Mouse (Mus musculus): Measurements from ENCODE around the gene Lrrtm3.

Lrrtm3 gene

GRCm38 (mm10) chr10:64041892-64042291, 48.2 kb downstream of the Lrrtm3 start:
- DNase-seq (ENCODE audit: low read depth, low spot score): no peak

- DNase-seq (ENCODE audit: low read depth, low spot score): no peak
Measured at GRCm38 (mm10) chr10:64041218-64041617, 48.9 kb downstream of the Lrrtm3 start.

GRCm38 (mm10) chr10:64039760-64040535, 50.1 kb downstream of the Lrrtm3 start:
- DNase-seq (ENCODE audit: low read depth, low spot score): no peak

DNA sequence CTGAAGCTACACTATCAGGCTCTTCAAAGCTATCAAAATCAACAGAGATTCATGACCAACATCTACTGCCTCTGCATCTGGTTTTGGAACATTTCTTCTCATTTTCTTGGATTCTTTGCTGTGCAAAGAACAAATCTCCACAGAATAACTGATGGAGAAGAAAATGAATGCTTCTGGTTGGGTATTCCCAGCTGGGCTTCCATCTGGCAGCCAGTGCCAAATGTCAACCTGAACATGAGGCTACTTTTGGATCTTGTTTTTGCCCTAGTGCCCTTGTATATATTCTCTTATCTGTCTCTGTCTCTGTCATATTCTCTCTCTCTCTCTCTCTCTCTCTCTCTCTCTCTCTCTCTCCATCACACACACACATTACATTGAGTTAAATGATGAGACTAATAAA, 59.2 kb downstream of the Lrrtm3 start:
- DNase-seq (ENCODE audit: low read depth, low spot score): no peak

GRCm38 (mm10) chr10:64023340-64023739, 66.7 kb downstream of the Lrrtm3 start:
- DNase-seq (ENCODE audit: low read depth, low spot score): no peak

DNA sequence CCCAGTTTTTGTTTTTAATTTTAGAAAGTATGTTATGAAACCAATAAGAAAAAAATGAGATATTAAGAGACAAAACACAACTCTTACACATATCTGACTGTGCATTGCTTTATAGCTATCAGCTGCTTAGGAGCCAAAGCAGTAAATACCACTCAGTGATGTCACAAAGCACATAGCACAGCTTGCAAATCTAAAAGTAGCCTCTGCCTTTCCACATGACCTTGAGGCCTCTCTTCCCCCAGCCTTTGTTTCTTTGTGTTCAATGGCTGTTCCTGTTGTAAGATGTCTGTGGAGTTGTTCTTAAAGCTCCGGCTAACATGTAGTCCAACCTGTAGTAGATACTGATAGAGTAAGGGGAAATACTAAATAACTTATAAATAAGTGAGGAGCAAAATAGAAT, 69.7 kb downstream of the Lrrtm3 start:
- no peak for DNase-seq (ENCODE audit: low read depth, low spot score)

GRCm38 (mm10) chr10:64001996-64002395, 88.1 kb downstream of the Lrrtm3 start:
- DNase-seq (ENCODE audit: low read depth, low spot score): no peak

DNA sequence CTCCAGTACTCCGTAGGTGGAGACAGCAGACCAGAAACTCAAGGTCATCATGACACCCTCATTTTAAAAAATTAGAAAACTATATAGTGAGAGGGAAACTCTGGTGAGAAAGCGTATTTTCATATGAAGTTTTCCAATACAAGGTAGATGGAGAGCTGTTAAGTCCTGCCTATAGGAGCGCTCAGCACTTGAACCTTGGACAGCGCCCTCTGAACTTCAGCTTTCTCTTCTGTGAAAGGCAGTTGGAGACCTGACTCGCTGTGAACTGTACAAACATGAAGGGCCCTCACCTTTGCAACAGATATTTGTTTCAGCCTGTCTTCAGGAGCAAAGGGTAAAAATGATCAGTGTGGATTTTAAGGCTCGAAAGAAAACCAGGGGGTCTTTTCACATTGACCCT, 88.5 kb downstream of the Lrrtm3 start:
- peak; percentile 3 for DNase-seq (ENCODE audit: low read depth, low spot score)

DNA sequence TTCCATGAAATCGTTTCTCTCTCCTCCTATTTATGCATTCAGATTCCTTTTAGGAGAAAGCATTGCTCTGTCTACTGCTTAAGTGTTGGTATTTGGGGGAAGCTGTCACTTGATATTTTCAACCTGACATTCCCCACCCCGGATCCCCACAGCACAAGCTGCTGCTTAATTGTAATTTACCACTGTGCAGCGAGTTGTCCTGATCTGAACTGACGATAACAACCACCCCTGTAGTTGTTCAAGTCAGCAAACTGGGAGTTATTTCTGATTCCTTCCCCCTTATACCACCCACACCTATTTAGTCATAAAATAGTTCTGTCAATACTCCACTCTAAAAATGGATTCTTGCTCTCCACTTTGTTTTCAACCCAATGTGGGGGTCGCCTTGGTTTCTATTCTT, 95.8 kb downstream of the Lrrtm3 start:
- DNase-seq (ENCODE audit: low read depth, low spot score): no peak

- DNase-seq (ENCODE audit: low read depth, low spot score): no peak
Measured at GRCm38 (mm10) chr10:63985576-63985975, 104.5 kb downstream of the Lrrtm3 start.

- DNase-seq (ENCODE audit: low read depth, low spot score): no peak
Measured at GRCm38 (mm10) chr10:63979410-63979809, 110.7 kb downstream of the Lrrtm3 start.

- no peak for DNase-seq (ENCODE audit: low read depth, low spot score)
Measured at GRCm38 (mm10) chr10:63978969-63979368, 111.1 kb downstream of the Lrrtm3 start.

DNA sequence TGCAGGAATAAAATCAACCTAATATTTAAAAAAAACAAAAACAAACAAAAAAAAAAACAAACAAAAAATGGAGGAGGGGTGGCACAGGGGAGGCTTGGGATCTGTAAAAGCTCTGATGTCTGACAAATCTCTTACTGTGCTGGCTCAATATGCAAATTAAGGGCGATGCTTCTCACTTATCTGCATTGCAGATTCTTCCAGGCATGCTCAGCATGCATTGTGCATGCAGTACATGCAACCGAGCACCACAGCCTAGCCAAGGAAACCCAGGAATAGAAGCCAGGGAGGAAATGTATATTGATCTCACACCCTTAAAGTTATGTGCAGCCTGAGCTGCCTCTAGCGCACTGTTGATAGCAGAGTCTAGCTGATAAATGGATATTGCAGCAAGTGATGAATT, 111.5 kb downstream of the Lrrtm3 start:
- DNase-seq (ENCODE audit: low read depth, low spot score): no peak

DNA sequence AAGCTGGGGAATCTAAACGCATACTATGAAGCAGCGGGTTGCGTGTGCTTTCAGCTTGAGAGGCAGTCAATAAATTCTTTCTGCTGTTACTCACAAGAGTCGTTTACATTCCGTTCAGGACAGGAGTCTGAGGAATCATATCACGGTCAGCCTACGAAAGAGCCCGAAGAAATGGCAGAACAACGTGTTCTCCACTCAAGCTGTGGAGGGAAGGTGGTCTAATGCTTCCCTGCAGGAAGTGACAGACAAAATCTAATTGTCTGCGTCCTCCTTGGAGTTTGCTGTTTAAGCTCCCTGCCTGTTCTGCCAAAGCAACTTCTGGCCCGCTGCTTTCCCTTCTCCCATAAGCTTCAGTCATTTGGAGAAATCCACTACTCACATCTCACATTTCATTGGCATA, 112.0 kb downstream of the Lrrtm3 start:
- DNase-seq (ENCODE audit: low read depth, low spot score): no peak

DNA sequence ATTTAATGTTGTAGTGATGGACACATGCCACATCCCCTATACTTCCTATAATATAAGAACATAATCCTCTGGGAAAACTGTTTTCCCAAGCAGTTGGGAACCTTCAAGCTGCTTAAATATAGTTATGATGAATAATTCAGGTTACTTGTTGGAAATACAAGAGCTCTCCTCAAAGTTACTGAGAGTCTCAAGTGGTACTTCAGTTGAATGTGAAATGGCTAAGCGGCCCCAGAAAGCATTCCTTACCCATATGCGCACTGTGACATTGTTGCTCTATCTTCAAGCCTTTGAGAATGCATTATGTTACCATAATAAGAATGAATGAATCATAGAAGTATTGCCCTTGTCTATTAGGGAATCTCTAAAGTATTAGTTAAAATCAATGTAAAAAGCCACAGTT, 117.8 kb downstream of the Lrrtm3 start:
- no peak for DNase-seq (ENCODE audit: low read depth, low spot score)

GRCm38 (mm10) chr10:63954308-63954930, 135.7 kb downstream of the Lrrtm3 start:
- DNase-seq (ENCODE audit: low read depth, low spot score): no peak

GRCm38 (mm10) chr10:63951481-63951880, 138.6 kb downstream of the Lrrtm3 start:
- DNase-seq (ENCODE audit: low read depth, low spot score): no peak

DNA sequence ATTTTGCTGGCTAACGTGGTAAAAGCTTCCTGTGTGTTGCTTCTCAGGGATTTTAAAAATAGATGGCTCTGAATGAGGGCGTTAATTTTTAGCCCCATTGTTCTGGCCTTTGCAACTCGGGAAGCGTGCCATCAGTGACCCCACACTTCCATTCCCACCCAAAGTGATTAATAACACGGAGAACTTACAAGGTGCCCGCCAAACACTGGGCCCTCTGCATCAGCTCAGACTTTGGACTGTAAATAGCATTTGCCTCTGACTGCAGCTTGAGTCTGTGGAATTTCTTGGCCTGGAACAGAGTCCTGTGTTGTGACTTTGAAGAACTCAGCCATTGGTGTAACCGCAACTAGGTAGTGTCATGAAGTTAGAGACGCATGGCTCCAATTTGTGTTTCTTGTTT, 139.2 kb downstream of the Lrrtm3 start:
- DNase-seq (ENCODE audit: low read depth, low spot score): no peak

DNA sequence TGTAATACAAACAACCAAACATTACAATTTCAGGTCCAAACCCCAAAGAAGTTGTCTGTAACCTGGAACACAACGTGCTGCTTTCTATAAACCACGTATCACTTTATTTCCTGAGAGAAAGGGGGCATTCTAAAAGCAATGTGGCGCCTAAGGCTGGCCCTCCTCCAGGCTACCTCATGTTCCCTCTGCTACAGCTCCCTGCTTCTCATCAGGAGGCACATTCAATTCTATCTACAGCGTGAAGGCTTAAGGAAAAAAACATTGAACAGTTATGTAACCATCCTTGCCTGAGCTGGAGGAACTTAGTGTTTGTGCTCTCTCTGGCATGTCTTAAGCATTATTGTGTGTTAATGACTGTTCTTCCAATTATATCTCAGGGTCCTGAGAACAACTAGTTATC, 142.8 kb downstream of the Lrrtm3 start:
- DNase-seq (ENCODE audit: low read depth, low spot score): no peak

DNA sequence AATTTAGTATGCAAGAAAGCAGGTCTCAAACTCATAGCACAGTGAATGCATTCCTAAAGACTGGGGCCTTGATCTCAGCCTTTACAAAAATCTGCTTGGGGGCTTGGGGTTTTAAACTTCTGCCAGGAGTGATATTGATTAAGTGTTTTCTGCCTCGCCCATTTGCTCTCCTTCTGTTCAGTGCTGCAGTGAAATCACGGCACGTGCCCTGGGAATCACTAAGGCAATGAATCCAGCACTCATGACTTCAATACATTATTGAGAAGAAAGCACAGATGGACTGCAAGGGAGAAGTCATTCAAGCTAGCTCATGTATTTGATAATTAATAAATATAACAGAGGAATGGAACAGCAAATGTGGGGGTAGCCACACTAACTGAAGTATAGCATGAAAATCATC, 144.5 kb downstream of the Lrrtm3 start:
- DNase-seq (ENCODE audit: low read depth, low spot score): no peak

DNA sequence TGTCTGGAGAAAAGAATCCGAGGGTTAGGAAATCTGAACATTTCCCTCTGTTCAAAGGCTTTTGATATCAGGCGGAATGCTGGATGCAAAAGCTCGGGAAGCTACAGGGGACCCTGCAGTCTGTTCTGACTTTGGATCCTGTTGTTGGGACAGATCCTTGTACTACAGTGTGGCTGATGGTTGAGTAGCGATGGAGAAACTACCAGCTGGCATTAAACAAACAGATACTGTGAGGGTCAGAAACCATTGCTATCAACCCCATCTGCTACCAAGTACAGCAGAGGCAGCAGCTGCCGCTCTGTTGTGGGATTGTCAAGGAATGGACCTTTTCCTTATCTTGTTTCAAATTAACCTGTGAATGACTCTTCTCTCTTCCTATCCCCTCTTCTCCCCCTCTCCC, 156.1 kb downstream of the Lrrtm3 start:
- DNase-seq (ENCODE audit: low read depth, low spot score): no peak

- no peak for DNase-seq (ENCODE audit: low read depth, low spot score)
Measured at GRCm38 (mm10) chr10:63927334-63927733, 162.7 kb downstream of the Lrrtm3 start, which contains the start of gene Gm10118. Gene Gm10118, minus strand, starts transcription at chr10:63927434.

DNA sequence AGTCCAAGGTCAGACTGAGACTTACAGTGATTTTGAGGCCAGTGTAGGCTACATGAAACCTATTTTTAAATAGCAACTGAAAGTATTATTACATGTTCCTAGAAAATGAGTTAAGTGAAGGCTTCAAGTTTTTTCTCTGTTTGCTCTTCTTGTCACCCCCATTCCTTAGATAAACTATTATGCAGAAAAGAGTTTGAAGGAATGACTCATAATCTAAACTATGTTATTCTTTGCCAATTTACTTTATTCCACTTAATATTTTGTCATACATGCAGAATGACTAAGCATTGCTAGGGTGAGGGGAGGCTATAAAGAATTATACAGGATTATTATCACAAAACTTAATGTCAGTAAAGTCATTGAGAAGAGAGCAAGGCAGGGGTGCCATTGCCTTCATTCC, 181.2 kb downstream of the Lrrtm3 start:
- DNase-seq (ENCODE audit: low read depth, low spot score): no peak

All from embryo, embryonic 11.5 days (tissue).